Mouse (Mus musculus): Measurements from ENCODE around the gene Glrb.

The Glrb gene

GRCm38 (mm10) chr3:80823975-80824374 is 89.5 kb downstream of the Glrb start:
- no peak for DNase-seq (ENCODE audit: low spot score)

GRCm38 (mm10) chr3:80818619-80819018 is 94.8 kb downstream of the Glrb start:
- DNase-seq (ENCODE audit: low spot score): no peak

- DNase-seq (ENCODE audit: low spot score): no peak
Measured at GRCm38 (mm10) chr3:80813734-80814133, 99.7 kb downstream of the Glrb start.

- DNase-seq (ENCODE audit: low spot score): no peak
Measured at GRCm38 (mm10) chr3:80812237-80812636, 101.2 kb downstream of the Glrb start.

GRCm38 (mm10) chr3:80805327-80805726 is 108.1 kb downstream of the Glrb start:
- no peak for DNase-seq (ENCODE audit: low spot score)

GRCm38 (mm10) chr3:80803811-80804210 is 109.6 kb downstream of the Glrb start:
- DNase-seq (ENCODE audit: low spot score): no peak

GRCm38 (mm10) chr3:80803211-80803610 is 110.2 kb downstream of the Glrb start:
- no peak for DNase-seq (ENCODE audit: low spot score)

GRCm38 (mm10) chr3:80802596-80803081 is 110.8 kb downstream of the Glrb start, which contains the start of gene Gria2:
Gria2 (minus strand) TSS chr3:80802835.
- peak; percentile 75 for DNase-seq (ENCODE audit: low spot score)

- DNase-seq (ENCODE audit: low spot score): no peak
Measured at GRCm38 (mm10) chr3:80801827-80802310, 111.6 kb downstream of the Glrb start.

- DNase-seq (ENCODE audit: low spot score): no peak
Measured at GRCm38 (mm10) chr3:80800995-80801826, 112.2 kb downstream of the Glrb start.

- DNase-seq (ENCODE audit: low spot score): no peak
Measured at GRCm38 (mm10) chr3:80800299-80800994, 113.0 kb downstream of the Glrb start.

GRCm38 (mm10) chr3:80797935-80798334 is 115.5 kb downstream of the Glrb start:
- no peak for DNase-seq (ENCODE audit: low spot score)

- DNase-seq (ENCODE audit: low spot score): no peak
Measured at GRCm38 (mm10) chr3:80796764-80797163, 116.7 kb downstream of the Glrb start.

GRCm38 (mm10) chr3:80795284-80795683 is 118.2 kb downstream of the Glrb start:
- no peak for DNase-seq (ENCODE audit: low spot score)
